Mouse (Mus musculus) C2C12 (cell line): ENCODE data around the gene Hfe2. TPM values are rescaled to one million over a fixed set of nuclear protein-coding genes. Genes with fewer than 3 reads are reported as not detected.
"Not testable (repeated sequence)": the region's sequence is repeated elsewhere in the genome, so short reads cannot be mapped to it uniquely, and the experiment has no call there.

ENCODE experiments used
- H3K27me3 ChIP-seq: one replicate; pipeline ENCODE4 v1.6.1; 2011; ENCODE audit not compliant: control insufficient read depth, insufficient read depth, insufficient read length
- H3K36me3 ChIP-seq: one replicate; pipeline ENCODE4 v1.6.1; 2011; ENCODE audit not compliant: control insufficient read depth, insufficient read depth
- H3K4me3 ChIP-seq: one replicate; pipeline ENCODE4 v1.5.1; 2011; ENCODE audit warnings: mild to moderate bottlenecking, control low read depth; ENCODE audit not compliant: poor library complexity, insufficient read depth, severe bottlenecking
- H3K79me2 ChIP-seq: one replicate; pipeline ENCODE4 v1.6.1; 2011; ENCODE audit not compliant: control insufficient read depth, insufficient read depth
- H3K79me3 ChIP-seq: one replicate; pipeline ENCODE4 v1.6.1; 2011; ENCODE audit warnings: low read depth, control low read depth
- H3ac ChIP-seq: one replicate; pipeline ENCODE3; 2011; ENCODE audit warnings: low read depth; ENCODE audit not compliant: control insufficient read depth, insufficient read length
- CEBPB ChIP-seq: IDR thresholded peaks from one replicate; pipeline ENCODE4 v1.6.1; 2011; ENCODE audit warnings: low read depth, mild to moderate bottlenecking, control low read depth, moderate library complexity
- CTCF ChIP-seq: IDR thresholded peaks from one replicate; pipeline ENCODE4 v1.5.1; 2011; ENCODE audit not compliant: control insufficient read depth, insufficient read depth, insufficient read length
- FOSL1 ChIP-seq: IDR thresholded peaks from one replicate; pipeline ENCODE4 v1.8.0; 2011; ENCODE audit warnings: mild to moderate bottlenecking, low read length; ENCODE audit not compliant: poor library complexity, insufficient read depth, severe bottlenecking
- MAX ChIP-seq: IDR thresholded peaks from one replicate; pipeline ENCODE4 v1.6.1; 2011; ENCODE audit warnings: mild to moderate bottlenecking, control low read depth
- MYOD1 ChIP-seq: IDR thresholded peaks from one replicate; pipeline ENCODE4 v1.6.1; 2011; ENCODE audit warnings: low read depth; ENCODE audit not compliant: control insufficient read depth, insufficient read length
- MYOG ChIP-seq: IDR thresholded peaks from one replicate; pipeline ENCODE4 v1.6.1; 2011; ENCODE audit not compliant: control insufficient read depth, insufficient read length; ENCODE audit errors: extremely low read depth
- USF1 ChIP-seq: IDR thresholded peaks from one replicate; pipeline ENCODE4 v1.6.1; 2011; ENCODE audit warnings: low read depth, mild to moderate bottlenecking, control low read depth, moderate library complexity
- polyA plus RNA-seq: library from polyadenylated mRNA; unstranded; fragments of >200 nt; fragmentation: generic; extraction: Trizol; gene quantifications from one replicate; pipeline ENCODE4 v1.2.1, GENCODE M21; 2012; ENCODE audit warnings: missing spikeins

Gene Hfe2
- polyA plus RNA-seq, 1 experiment = 0.23 TPM

DNA sequence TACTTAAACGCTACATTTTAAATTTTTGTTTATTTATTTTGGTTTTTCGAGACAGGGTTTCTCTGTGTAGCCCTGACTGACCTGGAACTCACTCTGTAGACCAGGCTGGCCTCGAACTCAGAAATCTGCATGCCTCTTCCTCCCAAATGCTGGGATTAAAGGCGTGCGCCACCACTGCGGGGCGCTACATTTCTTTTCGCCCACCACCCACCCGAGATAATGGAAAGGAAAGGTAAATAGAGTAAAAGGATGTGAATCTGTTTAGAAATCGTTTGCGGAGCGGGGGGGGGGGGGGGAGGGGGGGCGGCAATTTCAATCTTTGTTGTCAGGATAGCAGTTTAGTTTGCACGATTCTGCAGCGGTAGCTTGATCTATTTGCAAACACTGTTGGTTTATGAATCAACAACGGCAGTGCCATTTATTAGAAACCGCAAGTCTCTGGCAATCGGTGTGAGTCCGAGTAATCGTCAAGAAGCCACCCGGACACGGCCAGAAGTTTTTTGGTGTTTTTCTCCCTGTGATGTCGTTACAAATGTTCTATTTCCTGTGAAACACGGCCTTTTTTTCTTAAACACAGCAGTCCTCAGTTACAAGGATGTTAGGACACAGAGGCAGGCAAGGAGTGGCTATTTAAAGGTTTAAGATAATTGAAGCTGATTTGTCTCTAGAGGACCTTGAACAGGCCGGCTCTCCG, 37.2 kb upstream of the Hfe2 start:
- Histone ChIP-seq H3K4me3 (peak overlapping the region; percentile 14), H3ac (peak overlapping the region; percentile 49), H3K27me3 (no peaks in the 10 kb centered on the region), H3K79me2 (no peaks in the 10 kb centered on the region), H3K79me3 (no peaks in the 10 kb centered on the region), H3K36me3 (no peaks in the 10 kb centered on the region)
- TF ChIP-seq FOSL1 (no peak), CEBPB (no peak), MAX (no peak), MYOD1 (no peak), MYOG (no peak), CTCF (no peak), USF1 (no peak)

DNA sequence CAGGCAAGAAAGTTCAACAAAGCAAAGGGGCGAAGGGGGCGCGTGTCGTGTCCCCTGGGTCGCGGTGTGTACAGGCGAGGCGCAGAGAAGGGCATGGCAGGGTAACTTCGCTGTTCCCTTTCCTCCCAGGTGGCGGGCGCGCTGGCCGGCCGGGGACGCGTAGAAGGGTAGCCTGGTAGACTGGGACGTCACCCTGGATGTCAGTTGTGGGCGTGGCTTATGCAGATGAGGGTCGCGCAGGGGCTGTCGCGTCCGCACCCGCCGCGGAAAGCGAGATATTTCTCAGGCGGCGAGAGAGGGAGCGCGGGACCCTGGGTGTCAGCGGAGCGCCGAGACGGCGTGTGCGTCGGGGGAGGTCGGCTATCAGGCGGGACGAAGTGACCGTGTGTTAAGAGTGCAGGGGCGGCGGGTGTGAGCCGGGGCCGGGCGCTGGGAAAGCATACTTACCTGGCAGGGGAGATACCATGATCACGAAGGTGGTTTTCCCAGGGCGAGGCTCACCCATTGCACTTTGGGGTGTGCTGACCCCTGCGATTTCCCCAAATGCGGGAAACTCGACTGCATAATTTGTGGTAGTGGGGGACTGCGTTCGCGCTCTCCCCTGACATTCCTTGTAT, 36.6 kb upstream of the Hfe2 start:
- not testable (repeated sequence) for H3ac ChIP-seq, H3K79me3 ChIP-seq, H3K36me3 ChIP-seq, H3K79me2 ChIP-seq, H3K4me3 ChIP-seq, H3K27me3 ChIP-seq

DNA sequence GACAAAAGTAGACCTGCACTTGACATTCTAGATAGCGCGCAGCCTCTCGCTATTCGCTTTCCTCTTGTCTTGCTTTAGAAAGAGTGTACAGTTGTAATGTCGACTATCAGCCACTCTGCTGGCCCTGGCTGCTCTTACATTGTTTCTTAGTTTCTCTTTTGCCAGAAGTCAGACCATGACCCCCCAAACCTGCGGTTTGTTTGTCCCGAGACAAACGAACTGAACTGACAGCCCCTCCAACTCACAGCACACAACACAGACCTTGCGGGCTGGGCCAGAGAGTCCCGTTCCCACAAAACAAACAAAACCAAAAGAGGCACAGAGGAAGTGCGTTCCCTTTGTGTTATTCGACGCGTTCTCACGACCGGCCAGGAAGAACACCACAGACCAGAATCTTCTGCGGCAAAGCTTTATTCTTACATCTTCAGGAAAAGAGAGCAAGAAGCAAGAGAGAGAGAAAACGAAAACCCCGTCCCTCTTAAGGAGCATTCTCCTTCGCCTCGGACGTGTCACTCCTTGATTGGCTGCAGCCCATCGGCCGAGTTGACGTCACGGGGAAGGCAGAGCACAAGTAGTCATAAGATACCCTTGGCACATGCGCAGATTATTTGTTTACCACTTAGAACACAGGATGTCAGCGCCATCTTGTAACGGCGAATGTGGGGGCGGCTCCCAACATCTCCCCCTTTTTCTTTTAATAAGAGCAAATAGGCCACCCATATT, 35.9 kb upstream of the Hfe2 start:
- H3ac ChIP-seq, H3K36me3 ChIP-seq, H3K27me3 ChIP-seq, H3K79me3 ChIP-seq, H3K4me3 ChIP-seq, H3K79me2 ChIP-seq: not testable (repeated sequence)

DNA sequence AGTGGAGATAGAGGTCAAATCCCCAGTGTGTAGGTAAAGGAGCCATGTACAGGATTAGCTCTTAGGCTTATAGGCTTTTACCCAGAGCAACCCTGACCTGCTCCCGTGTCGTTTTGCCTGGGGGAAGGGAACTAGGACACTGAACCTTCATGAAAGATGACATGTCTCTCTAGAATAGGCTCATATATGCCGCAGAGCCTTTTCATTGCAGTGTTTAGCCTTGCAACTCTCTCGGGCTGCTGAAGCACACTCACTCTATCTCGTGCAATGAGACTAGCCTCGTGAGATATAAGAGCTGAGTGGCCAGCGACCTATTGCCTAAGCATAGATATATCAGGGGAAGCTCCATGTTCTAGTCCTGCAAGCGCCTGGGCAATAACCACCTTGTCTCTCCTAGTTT, 35.3 kb upstream of the Hfe2 start:
- H3ac ChIP-seq, H3K79me3 ChIP-seq, H3K27me3 ChIP-seq, H3K36me3 ChIP-seq, H3K4me3 ChIP-seq, H3K79me2 ChIP-seq: not testable (repeated sequence)

DNA sequence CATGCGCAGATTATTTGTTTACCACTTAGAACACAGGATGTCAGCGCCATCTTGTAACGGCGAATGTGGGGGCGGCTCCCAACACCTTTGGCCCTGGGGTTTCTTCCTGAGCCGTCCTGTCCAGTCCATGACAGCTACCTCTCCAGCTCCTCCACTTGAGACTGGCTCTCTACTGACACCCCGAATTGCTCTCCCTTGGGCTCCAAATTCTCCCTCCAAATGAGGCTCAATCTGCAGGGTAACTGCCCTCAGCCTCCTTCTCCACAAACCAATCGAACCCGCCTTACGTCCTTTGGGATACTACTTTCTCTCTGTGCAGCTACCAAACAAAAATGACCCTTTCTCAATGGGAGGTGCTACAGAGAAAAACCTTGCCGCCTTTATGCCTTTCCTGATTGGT, 30.5 kb upstream of the Hfe2 start:
- not testable (repeated sequence) for H3K36me3 ChIP-seq, H3K79me3 ChIP-seq, H3K79me2 ChIP-seq, H3K27me3 ChIP-seq, H3ac ChIP-seq, H3K4me3 ChIP-seq

DNA sequence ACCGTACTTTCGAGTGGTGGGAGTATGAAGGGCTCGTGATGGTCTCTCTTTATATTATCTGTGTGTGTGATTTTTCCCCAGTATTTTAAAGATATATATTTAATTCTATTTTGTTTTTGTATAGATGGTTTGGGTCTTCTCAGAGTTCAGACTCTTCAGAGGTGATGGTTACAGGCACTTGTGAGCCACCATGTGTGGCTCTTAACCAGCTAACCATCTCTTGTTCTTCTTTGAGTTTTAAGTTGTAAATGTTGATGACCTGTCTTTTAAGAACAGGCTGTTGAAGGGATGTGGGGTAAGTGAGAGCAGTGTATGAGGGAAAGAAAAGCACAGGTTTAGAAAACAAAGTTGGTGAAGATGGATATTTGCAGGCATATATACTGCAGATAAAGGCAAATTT, 30.1 kb upstream of the Hfe2 start:
- Histone ChIP-seq H3K79me3 (no peaks in the 10 kb centered on the region), H3K27me3 (no peaks in the 10 kb centered on the region), H3K4me3 (no peak overlapping the region), H3ac (no peak overlapping the region), H3K36me3 (no peaks in the 10 kb centered on the region), H3K79me2 (no peaks in the 10 kb centered on the region)
- TF ChIP-seq CEBPB = no peak

DNA sequence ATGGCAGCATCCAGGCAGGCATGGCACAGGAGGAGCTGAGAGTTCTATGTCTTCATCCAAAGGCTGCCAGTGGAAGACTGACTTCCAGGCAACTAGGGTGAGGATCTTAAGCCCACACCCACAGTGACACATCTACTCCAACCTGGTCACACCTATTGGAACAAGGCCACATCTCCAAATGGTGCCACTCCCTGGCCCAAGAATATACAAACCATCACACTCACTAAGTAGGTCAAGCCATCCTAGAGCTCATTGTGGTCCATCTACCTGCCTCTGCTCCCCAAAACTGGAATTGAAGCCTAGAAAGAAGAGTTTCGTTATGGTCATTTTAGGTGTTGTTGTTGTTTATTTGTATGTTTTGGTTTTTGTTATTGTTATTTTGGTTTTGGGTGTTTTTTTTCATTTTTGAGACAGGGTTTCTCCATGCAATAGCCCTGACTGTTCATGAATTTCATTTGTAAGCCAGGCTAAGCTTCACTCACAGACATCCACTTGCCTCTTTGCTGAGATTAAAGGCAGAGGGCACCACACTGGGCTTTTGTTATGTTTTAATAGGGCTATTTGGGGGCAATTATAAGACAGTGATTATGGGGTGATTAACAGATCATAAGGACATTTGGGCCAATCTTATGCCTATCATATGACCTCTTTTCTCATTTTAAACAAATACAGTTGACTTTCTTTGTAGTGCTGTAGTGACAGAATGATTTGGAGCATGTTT, 29.3 kb upstream of the Hfe2 start:
- TF ChIP-seq USF1 (no peak), CEBPB (no peak), CTCF (no peak), MAX (no peak), MYOG (no peak), MYOD1 (no peak), FOSL1 (no peak)
- Histone ChIP-seq H3ac (no peak overlapping the region), H3K79me3 (no peaks in the 10 kb centered on the region), H3K79me2 (no peaks in the 10 kb centered on the region), H3K4me3 (no peak overlapping the region), H3K27me3 (no peaks in the 10 kb centered on the region), H3K36me3 (no peaks in the 10 kb centered on the region)
